Mouse (Mus musculus) embryonic facial prominence, embryonic 10.5 days (tissue): Measurements from ENCODE around the gene Vrk1. TPM values are rescaled to one million over a fixed set of nuclear protein-coding genes. Genes with fewer than 3 reads are reported as not detected.

Experiments used
- DNase-seq: peaks from one replicate; pipeline ENCODE4 v3.0.0-alpha.2; 2017; ENCODE audit warnings: low spot score
- H3K27ac ChIP-seq: fragments of 300-500 bp; sonication (generic); replicated peaks from 2 replicates; pipeline ENCODE4 v1.5.1; 2016; ENCODE audit warnings: mild to moderate bottlenecking
- H3K27me3 ChIP-seq: fragments of 300-500 bp; sonication (generic); replicated peaks from 2 replicates; pipeline ENCODE4 v1.6.1; 2016; ENCODE audit warnings: low read depth, mild to moderate bottlenecking; ENCODE audit not compliant: poor library complexity, severe bottlenecking
- H3K36me3 ChIP-seq: fragments of 300-500 bp; sonication (generic); replicated peaks from 2 replicates; pipeline ENCODE4 v1.6.1; 2016; ENCODE audit warnings: mild to moderate bottlenecking, moderate library complexity
- H3K4me1 ChIP-seq: fragments of 300-500 bp; sonication (generic); 2 replicates; pipeline ENCODE4 v1.6.1; 2016
- H3K4me3 ChIP-seq: fragments of 300-500 bp; sonication (generic); 2 replicates; pipeline ENCODE4 v1.5.1; 2016; ENCODE audit warnings: mild to moderate bottlenecking, moderate library complexity
- H3K9me3 ChIP-seq: fragments of 300-500 bp; sonication (generic); 2 replicates; pipeline ENCODE4 v1.6.1; 2016; ENCODE audit warnings: mild to moderate bottlenecking
- WGBS: fragments of 180-500 bp; shearing (Covaris S2); methylation state at CpG from one replicate; pipeline ENCODE4 v1.1.7; 2016; 5-methylcytosine and 5-hydroxymethylcytosine counted together
- polyA plus RNA-seq: library from polyadenylated mRNA; unstranded; fragments of >200 nt; fragmentation: Nextera tagmentation; extraction: Ambion mirVana; gene quantifications from 2 replicates; pipeline ENCODE4 v1.2.1, GENCODE M21; 2016

The Vrk1 gene
- polyA plus RNA-seq, 1 experiment from 2014 or later, result 113 TPM

DNA sequence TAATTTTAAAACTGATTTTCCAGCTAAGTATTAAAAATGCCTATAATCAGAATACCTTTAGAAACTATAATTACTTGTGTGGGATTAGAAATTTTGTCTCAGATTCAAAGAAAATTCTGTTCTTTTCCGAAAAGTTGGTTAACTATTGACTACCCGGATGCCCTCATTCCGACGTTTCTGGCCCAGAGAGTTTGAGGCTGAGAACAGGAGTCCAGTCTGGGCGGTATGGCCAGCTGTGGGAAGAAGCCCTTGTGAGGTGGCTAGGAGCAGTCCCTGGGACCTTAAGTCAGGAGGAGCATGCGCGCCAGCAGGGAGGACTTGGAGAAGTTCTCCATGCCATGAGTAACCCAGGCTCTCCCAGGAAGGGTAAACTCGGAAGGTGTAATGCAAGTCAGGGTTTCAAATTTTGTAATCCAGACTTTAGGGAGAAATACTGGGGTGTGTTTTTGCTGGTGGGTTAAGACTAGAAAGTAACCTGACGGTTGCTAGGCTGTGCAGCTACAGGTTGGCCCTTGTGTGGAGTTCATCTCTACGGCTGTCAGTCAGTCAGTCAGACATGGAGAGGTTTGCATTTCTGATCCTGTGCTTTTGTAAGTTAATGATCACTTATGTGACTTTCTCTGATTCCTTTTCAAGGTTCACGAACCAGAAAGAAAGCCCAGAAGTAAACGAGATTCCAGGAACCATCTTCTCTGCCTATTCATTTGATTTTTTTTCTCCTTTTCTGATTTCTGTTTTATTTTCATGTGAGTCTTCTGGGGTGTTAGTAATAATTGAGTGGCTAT, 64.5 kb downstream of the Vrk1 start:
- H3K4me1 ChIP-seq, result peaks cover 24% of the 10 kb centered on the region
- no peaks in the 10 kb centered on the region for H3K27me3 ChIP-seq
- H3K27ac ChIP-seq, result no peak overlapping the region
- H3K9me3 ChIP-seq, result no peaks in the 10 kb centered on the region
- no peak for DNase-seq
- H3K36me3 ChIP-seq, result peaks cover 56% of the 10 kb centered on the region
- no peak overlapping the region for H3K4me3 ChIP-seq
- 86% methylated on average over 12 of the region's 12 CpGs for WGBS

- H3K4me1 ChIP-seq, result peaks cover 26% of the 10 kb centered on the region
- no peaks in the 10 kb centered on the region for H3K27me3 ChIP-seq
- H3K4me3 ChIP-seq, result no peak overlapping the region
- H3K27ac ChIP-seq, result no peak overlapping the region
- DNase-seq, result no peak
- 92% methylated on average over 15 of the region's 15 CpGs for WGBS
- no peaks in the 10 kb centered on the region for H3K9me3 ChIP-seq
- peaks cover 40% of the 10 kb centered on the region for H3K36me3 ChIP-seq
Observed at GRCm38 (mm10) chr12:106076131-106076530, 66.1 kb downstream of the Vrk1 start.

GRCm38 (mm10) chr12:106080511-106080910, 70.5 kb downstream of the Vrk1 start:
- Histone ChIP-seq H3K27ac (no peak overlapping the region), H3K4me3 (no peak overlapping the region), H3K27me3 (no peaks in the 10 kb centered on the region), H3K9me3 (no peaks in the 10 kb centered on the region), H3K36me3 (peaks cover 23% of the 10 kb centered on the region), H3K4me1 (peaks cover 45% of the 10 kb centered on the region)
- DNase-seq, result no peak
- 59% methylated on average over 5 of the region's 5 CpGs for WGBS

GRCm38 (mm10) chr12:106080945-106081747, 71.1 kb downstream of the Vrk1 start:
- Histone ChIP-seq H3K27me3 (no peaks in the 10 kb centered on the region), H3K9me3 (no peaks in the 10 kb centered on the region), H3K4me1 (peaks cover 45% of the 10 kb centered on the region), H3K4me3 (0 out of 2 replicates have a peak overlapping the region, but pooled peaks have one; percentile 11), H3K36me3 (peaks cover 17% of the 10 kb centered on the region), H3K27ac (peak overlapping the region; percentile 24; the same call in 1 of the 2 replicates)
- no peak for DNase-seq
- WGBS, result 57% methylated on average over 23 of the region's 23 CpGs

- no peaks in the 10 kb centered on the region for H3K27me3 ChIP-seq
- 62% methylated on average over 7 of the region's 7 CpGs for WGBS
- no peak for DNase-seq
- H3K9me3 ChIP-seq, result no peaks in the 10 kb centered on the region
- H3K4me1 ChIP-seq, result peaks cover 45% of the 10 kb centered on the region
- peaks cover 13% of the 10 kb centered on the region for H3K36me3 ChIP-seq
- H3K27ac ChIP-seq, result peak overlapping the region; percentile 30; the same call in 1 of the 2 replicates
- H3K4me3 ChIP-seq, result no peak overlapping the region
Observed at GRCm38 (mm10) chr12:106081748-106082140, 71.7 kb downstream of the Vrk1 start.

- Histone ChIP-seq H3K36me3 (0 out of 2 replicates have a peak, but pooled peaks cover 10% of the 10 kb centered on the region), H3K9me3 (no peaks in the 10 kb centered on the region), H3K4me1 (peaks cover 45% of the 10 kb centered on the region), H3K27me3 (no peaks in the 10 kb centered on the region), H3K4me3 (no peak overlapping the region), H3K27ac (peak overlapping the region; percentile 37)
- peak; percentile 44 for DNase-seq
- WGBS, result 44% methylated on average over 16 of the region's 16 CpGs
Observed at GRCm38 (mm10) chr12:106082191-106082957, 72.3 kb downstream of the Vrk1 start.

DNA sequence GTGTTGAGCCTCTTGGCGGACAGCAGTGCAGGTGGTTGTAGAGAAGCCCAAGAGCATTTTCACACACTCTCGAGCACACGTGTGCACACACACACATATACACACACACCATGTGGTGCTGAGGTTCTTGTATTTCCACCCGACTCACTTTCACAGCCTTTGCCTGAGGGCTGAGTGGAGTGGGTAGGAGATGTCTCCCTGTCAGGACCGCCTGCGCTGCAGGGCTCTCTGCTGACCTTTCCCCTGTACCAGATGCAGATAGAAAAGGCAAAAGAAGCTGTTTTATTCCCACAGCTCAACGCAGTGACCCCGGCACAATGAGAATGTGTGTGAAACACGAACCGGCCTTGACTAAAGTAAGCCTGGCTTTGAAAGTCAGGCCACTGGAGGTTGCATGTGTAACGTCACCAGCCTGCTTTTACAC, 72.9 kb downstream of the Vrk1 start:
- DNase-seq, result peak; percentile 60
- Histone ChIP-seq H3K9me3 (no peaks in the 10 kb centered on the region), H3K27ac (peak overlapping the region; percentile 37), H3K4me1 (peaks cover 45% of the 10 kb centered on the region), H3K4me3 (no peak overlapping the region), H3K36me3 (0 out of 2 replicates have a peak, but pooled peaks cover 10% of the 10 kb centered on the region), H3K27me3 (no peaks in the 10 kb centered on the region)
- WGBS, result 27% methylated on average over 11 of the region's 11 CpGs

DNA sequence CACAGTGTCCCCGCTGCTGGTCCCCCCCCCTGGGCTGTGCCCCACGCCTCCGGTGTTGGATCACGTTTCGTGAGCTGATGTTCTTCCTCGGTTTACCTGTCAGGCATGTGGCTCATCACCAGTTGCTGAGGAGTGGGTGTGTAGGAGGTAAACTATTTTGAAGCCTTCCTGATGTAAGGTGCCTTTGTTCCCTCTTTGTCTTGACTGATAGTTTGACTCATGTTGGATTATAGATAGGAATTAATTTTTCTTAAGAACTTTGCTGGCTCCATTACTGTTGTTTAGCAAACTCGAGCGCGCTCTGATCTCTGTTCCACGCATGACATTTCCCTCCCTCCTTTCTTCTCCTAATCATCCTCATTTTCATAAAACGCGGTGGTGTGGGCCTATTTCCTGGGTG, 74.1 kb downstream of the Vrk1 start:
- Histone ChIP-seq H3K4me1 (peaks cover 45% of the 10 kb centered on the region), H3K27ac (no peak overlapping the region; the same call in 1 of the 2 replicates), H3K4me3 (no peak overlapping the region), H3K36me3 (0 out of 2 replicates have a peak, but pooled peaks cover 2% of the 10 kb centered on the region), H3K27me3 (no peaks in the 10 kb centered on the region), H3K9me3 (no peaks in the 10 kb centered on the region)
- no peak for DNase-seq
- WGBS, result 89% methylated on average over 12 of the region's 12 CpGs

DNA sequence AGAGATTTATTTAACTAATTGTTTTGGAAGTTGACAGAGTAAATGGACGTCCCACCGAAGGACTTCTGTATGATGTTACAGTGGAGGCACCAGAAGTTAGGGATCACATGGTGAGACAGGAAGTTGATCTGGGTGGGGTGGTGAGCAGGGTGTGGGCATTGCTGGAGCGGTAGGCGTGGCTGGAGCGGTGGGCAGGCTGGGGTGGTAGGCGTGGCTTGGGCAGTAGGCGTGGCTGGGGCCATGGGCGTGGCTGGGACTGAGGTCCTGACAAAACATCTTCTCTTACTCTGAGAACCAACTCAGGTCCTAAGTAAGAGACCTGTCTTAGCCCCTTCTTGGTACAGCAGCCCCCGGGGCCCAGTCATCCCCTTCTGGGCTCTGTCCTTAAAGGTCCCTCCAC, 84.8 kb downstream of the Vrk1 start:
- WGBS, result 93% methylated on average over 9 of the region's 9 CpGs
- H3K36me3 ChIP-seq, result peaks cover 3% of the 10 kb centered on the region; the same call in 1 of the 2 replicates
- no peak overlapping the region for H3K4me3 ChIP-seq
- H3K4me1 ChIP-seq, result peaks cover 9% of the 10 kb centered on the region
- H3K27ac ChIP-seq, result no peak overlapping the region
- DNase-seq, result no peak
- H3K27me3 ChIP-seq, result no peaks in the 10 kb centered on the region
- peaks cover 9% of the 10 kb centered on the region; the same call in 1 of the 2 replicates for H3K9me3 ChIP-seq

DNA sequence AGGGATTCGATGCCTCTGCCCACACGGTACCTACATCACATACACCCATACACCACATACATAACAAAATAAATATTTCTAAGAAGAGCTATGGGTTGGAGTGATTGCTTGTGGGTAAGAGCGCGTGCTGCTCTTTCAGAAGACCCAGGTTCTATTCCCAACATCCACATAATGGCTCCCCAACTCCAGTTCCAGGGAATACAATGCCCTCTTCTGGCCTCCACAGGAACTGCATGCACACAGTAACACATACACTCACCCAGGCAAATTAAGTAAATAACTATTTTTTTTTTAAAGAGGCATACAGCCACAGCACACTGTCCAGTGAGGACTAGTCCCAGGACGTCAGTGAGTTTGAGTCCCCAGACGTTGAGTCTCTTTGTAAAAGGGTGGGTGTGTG, 92.0 kb downstream of the Vrk1 start:
- no peaks in the 10 kb centered on the region for H3K36me3 ChIP-seq
- DNase-seq, result no peak
- H3K9me3 ChIP-seq, result 0 out of 2 replicates have a peak, but pooled peaks cover 2% of the 10 kb centered on the region
- no peak overlapping the region for H3K4me3 ChIP-seq
- H3K27me3 ChIP-seq, result no peaks in the 10 kb centered on the region
- WGBS, result 94% methylated on average over 6 of the region's 6 CpGs
- peaks cover 20% of the 10 kb centered on the region for H3K4me1 ChIP-seq
- no peak overlapping the region for H3K27ac ChIP-seq

DNA sequence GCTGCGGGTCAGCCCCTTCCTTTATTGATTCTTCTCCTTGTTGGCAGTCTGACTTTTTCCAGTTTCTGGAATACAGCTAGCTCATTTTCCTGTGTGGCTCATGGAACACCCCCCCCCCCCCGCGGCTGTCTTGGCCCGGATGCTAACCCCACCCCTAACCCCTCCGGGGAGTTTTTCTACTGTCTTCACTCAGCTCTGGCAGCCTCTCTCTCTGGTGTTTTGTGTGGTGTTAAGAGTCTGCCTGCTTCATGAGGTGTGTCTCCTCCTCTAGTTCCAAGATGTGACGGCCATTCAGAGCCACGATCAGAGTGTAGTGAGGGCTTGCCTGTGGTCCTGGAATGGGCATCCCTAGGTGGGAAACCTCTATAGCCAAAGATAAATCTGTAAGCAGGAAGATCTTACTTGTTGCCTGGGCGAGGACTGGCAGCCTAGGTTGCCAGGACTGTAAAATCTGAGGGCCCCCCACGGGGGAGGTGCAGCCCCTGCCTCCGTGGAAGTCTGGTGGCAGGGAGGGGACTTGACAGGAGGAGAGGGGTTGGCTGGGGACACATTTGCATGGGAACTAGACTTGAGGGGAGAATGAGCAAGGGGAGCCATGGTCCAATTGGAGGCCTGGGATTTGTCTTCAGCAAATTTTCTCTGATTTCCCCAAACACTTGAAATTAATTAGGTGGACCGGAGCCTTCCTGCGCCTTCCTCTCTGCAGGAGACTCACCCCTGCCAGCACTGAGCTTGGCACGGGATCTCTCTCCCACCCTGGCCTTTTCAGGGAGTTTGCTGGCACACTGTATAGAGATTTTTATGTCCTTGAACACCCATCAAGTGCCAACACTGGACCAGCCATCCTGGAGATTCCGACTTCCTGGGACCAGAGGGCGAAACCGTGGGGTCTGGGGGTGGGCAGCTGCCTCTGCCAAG, 93.0 kb downstream of the Vrk1 start:
- Histone ChIP-seq H3K27me3 (no peaks in the 10 kb centered on the region), H3K36me3 (no peaks in the 10 kb centered on the region), H3K4me3 (no peak overlapping the region), H3K9me3 (0 out of 2 replicates have a peak, but pooled peaks cover 2% of the 10 kb centered on the region), H3K4me1 (peaks cover 20% of the 10 kb centered on the region), H3K27ac (no peak overlapping the region)
- DNase-seq, result no peak
- WGBS, result 69% methylated on average over 16 of the region's 16 CpGs
